Mouse (Mus musculus) hindbrain, postnatal 0 days (tissue): Measurements from ENCODE around the gene Vps37b. TPM values are rescaled to one million over a fixed set of nuclear protein-coding genes. Genes with fewer than 3 reads are reported as not detected.
"Not testable (repeated sequence)": the region's sequence is repeated elsewhere in the genome, so short reads cannot be mapped to it uniquely, and the experiment has no call there.

Experiments used
- ATAC-seq: fragments of 200-750 bp; cut with Nextera tagmentation; 2 replicates; pipeline ENCODE4 v1.8.0; 2017; ENCODE audit warnings: mild to moderate bottlenecking, moderate TSS enrichment, moderate library complexity
- DNase-seq: peaks from one replicate; pipeline ENCODE4 v3.0.0-alpha.2; 2015; ENCODE audit warnings: low spot score
- H3K27ac ChIP-seq: fragments of 300-500 bp; sonication (generic); 2 replicates; pipeline ENCODE4 v1.5.1; 2014; ENCODE audit warnings: mild to moderate bottlenecking
- H3K27me3 ChIP-seq: fragments of 300-500 bp; sonication (generic); 2 replicates; pipeline ENCODE4 v1.6.1; 2014; ENCODE audit warnings: low read length, mixed read lengths; ENCODE audit not compliant: insufficient read depth
- H3K36me3 ChIP-seq: fragments of 300-500 bp; sonication (generic); 2 replicates; pipeline ENCODE4 v1.6.1; 2014; ENCODE audit warnings: low read length, mixed read lengths; ENCODE audit not compliant: insufficient read depth
- H3K4me1 ChIP-seq: fragments of 300-500 bp; sonication (generic); 2 replicates; pipeline ENCODE4 v1.6.1; 2014; ENCODE audit warnings: antibody characterized with exemption, low read length, mixed read lengths; ENCODE audit not compliant: insufficient read depth
- H3K4me2 ChIP-seq: fragments of 300-500 bp; sonication (generic); 2 replicates; pipeline ENCODE4 v1.6.1; 2014; ENCODE audit warnings: low read depth, mild to moderate bottlenecking, low read length, moderate library complexity, mixed read lengths
- H3K4me3 ChIP-seq: fragments of 300-500 bp; sonication (generic); 2 replicates; pipeline ENCODE4 v1.5.1; 2014; ENCODE audit warnings: low read length
- H3K9ac ChIP-seq: fragments of 300-500 bp; sonication (generic); replicated peaks from 2 replicates; pipeline ENCODE4 v1.6.1; 2014; ENCODE audit warnings: mild to moderate bottlenecking, low read length, moderate library complexity, mixed read lengths
- H3K9me3 ChIP-seq: fragments of 300-500 bp; sonication (generic); 2 replicates; pipeline ENCODE4 v1.6.1; 2016; ENCODE audit warnings: low read length, mixed read lengths
- CTCF ChIP-seq: IDR thresholded peaks from 2 replicates; pipeline ENCODE4 v1.5.1; 2016; ENCODE audit warnings: antibody characterized with exemption, control low read depth, low read depth
- WGBS: fragments of 180-500 bp; shearing (Covaris S2); extraction: QIAGEN DNeasy Blood & Tissue Kit; methylation state at CpG from one replicate; pipeline ENCODE4 v1.1.7; 2014; 5-methylcytosine and 5-hydroxymethylcytosine counted together
- polyA plus RNA-seq: library from polyadenylated mRNA; unstranded; fragments of >200 nt; fragmentation: Nextera tagmentation; extraction: Ambion mirVana; gene quantifications from 2 replicates; pipeline ENCODE4 v1.2.1, GENCODE M21; 2015
- total RNA-seq: library from RNA; depleted of rRNA; stranded (reverse); fragments of >200 nt; gene quantifications from 2 replicates; pipeline ENCODE4 v1.2.3, GENCODE M21; 2014

The Vps37b gene
- total and polyA plus RNA-seq, 2 experiments from 2014 or later, result 94.0 to 104 TPM

DNA sequence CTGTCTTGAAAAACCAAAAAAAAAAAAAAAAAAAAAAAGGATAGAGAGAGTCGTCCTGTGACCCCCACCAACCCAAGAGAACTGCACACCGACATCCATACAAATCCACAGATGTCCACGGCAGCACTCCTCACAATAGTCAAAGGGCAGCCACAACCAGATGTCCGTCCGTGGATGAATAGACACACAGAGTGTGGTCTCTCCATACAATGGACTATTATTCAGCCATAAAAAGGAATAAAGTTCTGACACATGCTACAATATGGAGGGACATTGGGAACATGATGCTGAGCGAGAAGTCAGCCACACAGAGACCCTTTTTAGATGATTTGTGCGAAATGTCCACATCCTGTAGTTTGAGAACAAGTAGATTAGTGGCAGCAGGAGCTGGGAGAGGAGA lies 26.7 kb upstream of the Vps37b start:
- Histone ChIP-seq H3K4me2 (no peak overlapping the region), H3K27ac (no peak overlapping the region), H3K9ac (no peak overlapping the region), H3K36me3 (no peaks in the 10 kb centered on the region), H3K27me3 (no peaks in the 10 kb centered on the region), H3K4me3 (no peak overlapping the region), H3K4me1 (peaks cover 7% of the 10 kb centered on the region; the same call in 1 of the 2 replicates), H3K9me3 (no peaks in the 10 kb centered on the region)
- DNase-seq (no peak), ATAC-seq (no peak)
- WGBS, result 57% methylated on average over 7 of the region's 7 CpGs
- no peak for TF ChIP-seq CTCF

DNA sequence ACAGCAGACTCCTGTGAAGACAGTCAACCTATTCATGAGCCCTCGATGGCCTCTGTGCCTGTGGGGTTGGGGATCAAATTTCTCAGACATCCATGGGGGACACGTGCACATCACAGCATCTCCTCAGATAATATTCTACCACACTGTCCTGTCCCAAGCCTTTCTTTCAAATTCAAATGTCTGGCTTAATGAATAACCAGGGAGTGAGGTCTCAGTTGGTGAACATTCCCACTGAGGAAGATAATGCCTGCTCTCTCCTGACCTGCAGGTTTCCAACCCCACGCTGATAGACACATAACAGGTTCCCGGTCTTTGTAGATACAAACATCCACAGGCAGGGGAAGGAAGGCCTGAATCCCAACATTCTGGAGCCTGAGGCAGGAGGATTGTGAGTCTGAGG lies 24.9 kb upstream of the Vps37b start:
- H3K36me3 ChIP-seq, result no peaks in the 10 kb centered on the region
- no peak overlapping the region for H3K4me2 ChIP-seq
- 34% methylated on average over 4 of the region's 4 CpGs for WGBS
- no peak for TF ChIP-seq CTCF
- no peaks in the 10 kb centered on the region for H3K9me3 ChIP-seq
- no peak overlapping the region for H3K9ac ChIP-seq
- DNase-seq, result no peak
- H3K27me3 ChIP-seq, result no peaks in the 10 kb centered on the region
- no peak overlapping the region for H3K27ac ChIP-seq
- H3K4me1 ChIP-seq, result peaks cover 2% of the 10 kb centered on the region; the same call in 1 of the 2 replicates
- no peak for ATAC-seq
- no peak overlapping the region for H3K4me3 ChIP-seq

- no peak overlapping the region for H3K4me3 ChIP-seq
- H3K4me1 ChIP-seq, result no peaks in the 10 kb centered on the region
- no peak overlapping the region for H3K9ac ChIP-seq
- no peaks in the 10 kb centered on the region for H3K36me3 ChIP-seq
- H3K4me2 ChIP-seq, result no peak overlapping the region
- no peaks in the 10 kb centered on the region for H3K27me3 ChIP-seq
- peak; percentile 37 for TF ChIP-seq CTCF
- H3K9me3 ChIP-seq, result no peaks in the 10 kb centered on the region
- H3K27ac ChIP-seq, result no peak overlapping the region
- no peak for DNase-seq
- WGBS, result 100% methylated on average over 1 of the region's 1 CpGs
- no peak for ATAC-seq
Measured at GRCm38 (mm10) chr5:124056219-124056618, 24.1 kb upstream of the Vps37b start.

DNA sequence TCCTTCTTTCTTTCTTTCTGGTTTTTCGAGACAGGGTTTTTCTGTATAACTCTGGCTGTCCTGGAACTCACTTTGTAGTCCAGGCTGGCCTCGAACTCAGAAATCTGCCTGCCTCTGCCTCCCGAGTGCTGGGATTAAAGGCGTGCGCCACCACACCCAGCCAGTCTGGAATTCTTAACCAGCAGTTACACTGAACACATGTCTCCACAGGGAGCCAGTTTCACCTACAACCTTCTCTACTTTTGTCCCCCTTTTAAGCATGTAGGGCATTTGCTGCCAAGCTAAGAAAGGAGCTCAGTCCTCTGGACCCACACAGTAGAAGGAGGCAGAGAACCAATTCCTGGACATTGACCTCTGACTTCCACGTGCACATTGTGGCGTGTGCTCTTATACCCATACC lies 20.6 kb upstream of the Vps37b start:
- H3K4me2 ChIP-seq, H3K4me3 ChIP-seq, H3K27me3 ChIP-seq, H3K9ac ChIP-seq, DNase-seq, H3K9me3 ChIP-seq, H3K36me3 ChIP-seq, H3K4me1 ChIP-seq, ATAC-seq, H3K27ac ChIP-seq: not testable (repeated sequence)
- 90% methylated on average over 7 of the region's 7 CpGs for WGBS

DNA sequence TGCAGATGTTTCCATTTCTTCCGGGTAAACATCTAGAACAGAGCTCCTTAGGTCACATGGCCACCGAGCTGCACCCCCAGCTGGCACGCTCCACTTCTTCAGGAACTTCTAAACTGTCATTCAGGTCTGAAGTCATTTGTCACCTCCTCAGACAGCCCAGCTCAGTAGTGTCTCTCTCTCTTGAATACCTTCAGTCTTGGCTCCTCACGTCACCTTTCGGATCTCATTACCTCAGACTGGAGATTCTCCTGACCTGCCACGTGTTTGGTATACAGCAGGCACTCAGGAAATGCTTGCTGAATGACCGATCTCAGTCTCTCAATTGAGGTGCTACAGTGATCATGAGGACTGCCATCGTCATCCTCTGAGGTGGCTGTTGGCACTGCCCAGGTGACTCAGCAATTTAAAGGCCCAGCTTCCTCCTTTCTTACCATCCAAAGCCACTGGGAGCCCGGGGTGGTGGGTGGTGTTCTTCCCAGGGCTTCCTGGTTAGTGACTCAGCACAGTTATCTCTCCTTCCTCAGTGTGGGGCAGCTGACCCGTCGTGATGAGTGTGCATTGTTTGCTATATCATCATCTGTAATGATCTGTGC lies 19.9 kb upstream of the Vps37b start:
- DNase-seq, result no peak
- H3K27ac ChIP-seq, result no peak overlapping the region
- H3K9me3 ChIP-seq, result no peaks in the 10 kb centered on the region
- H3K4me1 ChIP-seq, result peaks cover 10% of the 10 kb centered on the region; the same call in 1 of the 2 replicates
- 81% methylated on average over 11 of the region's 11 CpGs for WGBS
- no peak overlapping the region for H3K9ac ChIP-seq
- no peak for ATAC-seq
- H3K27me3 ChIP-seq, result no peaks in the 10 kb centered on the region
- no peaks in the 10 kb centered on the region for H3K36me3 ChIP-seq
- no peak overlapping the region for H3K4me3 ChIP-seq
- no peak for TF ChIP-seq CTCF
- H3K4me2 ChIP-seq, result no peak overlapping the region

- Histone ChIP-seq H3K27me3 (no peaks in the 10 kb centered on the region), H3K36me3 (no peaks in the 10 kb centered on the region), H3K4me2 (no peak overlapping the region), H3K9me3 (no peaks in the 10 kb centered on the region), H3K9ac (no peak overlapping the region), H3K4me3 (no peak overlapping the region), H3K4me1 (peaks cover 14% of the 10 kb centered on the region; the same call in 1 of the 2 replicates), H3K27ac (peak overlapping the region; percentile 58; the same call in 1 of the 2 replicates)
- TF ChIP-seq CTCF, result peak; percentile 29
- WGBS, result 51% methylated on average over 14 of the region's 14 CpGs
- no peak for ATAC-seq
- DNase-seq, result no peak
Measured at GRCm38 (mm10) chr5:124050095-124051050, 18.3 kb upstream of the Vps37b start.
